Mouse (Mus musculus) C2C12 (cell line): ENCODE results near the gene Klhl40. TPM values are rescaled to one million over a fixed set of nuclear protein-coding genes. Genes with fewer than 3 reads are reported as not detected.

Source experiments
- H3K27me3 ChIP-seq: one replicate; pipeline ENCODE4 v1.6.1; 2011; ENCODE audit not compliant: control insufficient read depth, insufficient read depth, insufficient read length
- H3K36me3 ChIP-seq: one replicate; pipeline ENCODE4 v1.6.1; 2011; ENCODE audit not compliant: control insufficient read depth, insufficient read depth
- H3K4me3 ChIP-seq: one replicate; pipeline ENCODE4 v1.5.1; 2011; ENCODE audit warnings: mild to moderate bottlenecking, control low read depth; ENCODE audit not compliant: poor library complexity, insufficient read depth, severe bottlenecking
- H3K79me2 ChIP-seq: one replicate; pipeline ENCODE4 v1.6.1; 2011; ENCODE audit not compliant: control insufficient read depth, insufficient read depth
- H3K79me3 ChIP-seq: one replicate; pipeline ENCODE4 v1.6.1; 2011; ENCODE audit warnings: low read depth, control low read depth
- H3ac ChIP-seq: one replicate; pipeline ENCODE3; 2011; ENCODE audit warnings: low read depth; ENCODE audit not compliant: control insufficient read depth, insufficient read length
- CEBPB ChIP-seq: IDR thresholded peaks from one replicate; pipeline ENCODE4 v1.6.1; 2011; ENCODE audit warnings: low read depth, mild to moderate bottlenecking, control low read depth, moderate library complexity
- CTCF ChIP-seq: IDR thresholded peaks from one replicate; pipeline ENCODE4 v1.5.1; 2011; ENCODE audit not compliant: control insufficient read depth, insufficient read depth, insufficient read length
- FOSL1 ChIP-seq: IDR thresholded peaks from one replicate; pipeline ENCODE4 v1.8.0; 2011; ENCODE audit warnings: mild to moderate bottlenecking, low read length; ENCODE audit not compliant: poor library complexity, insufficient read depth, severe bottlenecking
- MAX ChIP-seq: IDR thresholded peaks from one replicate; pipeline ENCODE4 v1.6.1; 2011; ENCODE audit warnings: mild to moderate bottlenecking, control low read depth
- MYOD1 ChIP-seq: IDR thresholded peaks from one replicate; pipeline ENCODE4 v1.6.1; 2011; ENCODE audit warnings: low read depth; ENCODE audit not compliant: control insufficient read depth, insufficient read length
- MYOG ChIP-seq: IDR thresholded peaks from one replicate; pipeline ENCODE4 v1.6.1; 2011; ENCODE audit not compliant: control insufficient read depth, insufficient read length; ENCODE audit errors: extremely low read depth
- USF1 ChIP-seq: IDR thresholded peaks from one replicate; pipeline ENCODE4 v1.6.1; 2011; ENCODE audit warnings: low read depth, mild to moderate bottlenecking, control low read depth, moderate library complexity
- polyA plus RNA-seq: library from polyadenylated mRNA; unstranded; fragments of >200 nt; fragmentation: generic; extraction: Trizol; gene quantifications from one replicate; pipeline ENCODE4 v1.2.1, GENCODE M21; 2012; ENCODE audit warnings: missing spikeins

The Klhl40 gene
- polyA plus RNA-seq, 1 experiment, result 2.7 TPM

- no peak overlapping the region for H3K4me3 ChIP-seq
- no peaks in the 10 kb centered on the region for H3K79me3 ChIP-seq
- H3K79me2 ChIP-seq, result no peaks in the 10 kb centered on the region
- H3K27me3 ChIP-seq, result peaks cover 7% of the 10 kb centered on the region
- H3ac ChIP-seq, result no peak overlapping the region
- no peaks in the 10 kb centered on the region for H3K36me3 ChIP-seq
- no peak for TF ChIP-seq MAX
- no peak for TF ChIP-seq FOSL1
- no peak for TF ChIP-seq CTCF
- no peak for TF ChIP-seq CEBPB
- TF ChIP-seq MYOD1, result no peak
- no peak for TF ChIP-seq MYOG
- no peak for TF ChIP-seq USF1
These were observed 21.6 kb downstream of the Klhl40 start for GRCm38 (mm10) chr9:121798887-121799520.

- H3K79me3 ChIP-seq, result no peaks in the 10 kb centered on the region
- TF ChIP-seq MYOD1 (no peak), USF1 (no peak), MAX (no peak), CTCF (no peak), FOSL1 (no peak), CEBPB (no peak), MYOG (no peak)
- H3K27me3 ChIP-seq, result peaks cover 4% of the 10 kb centered on the region
- no peak overlapping the region for H3K4me3 ChIP-seq
- no peaks in the 10 kb centered on the region for H3K36me3 ChIP-seq
- no peaks in the 10 kb centered on the region for H3K79me2 ChIP-seq
- H3ac ChIP-seq, result no peak overlapping the region
These were observed 25.3 kb downstream of the Klhl40 start for GRCm38 (mm10) chr9:121802747-121803146.

GRCm38 (mm10) chr9:121807546-121807945, 30.1 kb downstream of the Klhl40 start:
- no peaks in the 10 kb centered on the region for H3K79me2 ChIP-seq
- no peaks in the 10 kb centered on the region for H3K27me3 ChIP-seq
- no peak overlapping the region for H3ac ChIP-seq
- H3K4me3 ChIP-seq, result no peak overlapping the region
- H3K79me3 ChIP-seq, result no peaks in the 10 kb centered on the region
- no peaks in the 10 kb centered on the region for H3K36me3 ChIP-seq
- TF ChIP-seq MYOD1 (no peak), MAX (no peak), CTCF (no peak), USF1 (no peak), FOSL1 (no peak), CEBPB (no peak), MYOG (no peak)

GRCm38 (mm10) chr9:121807947-121808346, 30.5 kb downstream of the Klhl40 start:
- Histone ChIP-seq H3K27me3 (no peaks in the 10 kb centered on the region), H3ac (no peak overlapping the region), H3K79me2 (no peaks in the 10 kb centered on the region), H3K4me3 (no peak overlapping the region), H3K36me3 (no peaks in the 10 kb centered on the region), H3K79me3 (no peaks in the 10 kb centered on the region)
- TF ChIP-seq MAX (no peak), MYOD1 (no peak), CTCF (no peak), CEBPB (no peak)

- no peaks in the 10 kb centered on the region for H3K79me3 ChIP-seq
- no peak overlapping the region for H3K4me3 ChIP-seq
- H3ac ChIP-seq, result no peak overlapping the region
- H3K36me3 ChIP-seq, result no peaks in the 10 kb centered on the region
- no peaks in the 10 kb centered on the region for H3K79me2 ChIP-seq
- TF ChIP-seq MYOG (no peak), CTCF (no peak), USF1 (no peak), FOSL1 (no peak), CEBPB (no peak), MYOD1 (no peak)
- H3K27me3 ChIP-seq, result no peaks in the 10 kb centered on the region
These were observed 31.1 kb downstream of the Klhl40 start for GRCm38 (mm10) chr9:121808511-121808910.
